Mouse (Mus musculus): ENCODE measurements around the gene Car5a. TPM values are rescaled to one million over a fixed set of nuclear protein-coding genes. Genes with fewer than 3 reads are reported as not detected.

Car5a gene
- polyA plus RNA-seq, 1 experiment from 2014 or later = not detected

GRCm38 (mm10) chr8:121907587-121908248 is 37.0 kb downstream of the Car5a start, which contains the start of gene Slc7a5:
Gene Slc7a5, minus strand, starts transcription at chr8:121907694.
- no peak within 1 kb of the TSS for H3K27ac ChIP-seq (ENCODE audit: low read depth, low read length)
- peak within 1 kb of the TSS; percentile 73 for H3K9ac ChIP-seq (ENCODE audit: low read depth, low read length)
- H3K4me1 ChIP-seq (ENCODE audit: control insufficient read depth, insufficient read depth, low read length) = peaks cover 25% of the 10 kb centered on the region
- under 1% methylated on average over 44 of the region's 61 CpGs for WGBS
- H3K27me3 ChIP-seq (ENCODE audit: control insufficient read depth, insufficient read depth, low read length) = no peaks in the 10 kb centered on the region
- no peaks in the 10 kb centered on the region for H3K9me3 ChIP-seq (ENCODE audit: control insufficient read depth, low read length)
- peak; percentile 92 for ATAC-seq (ENCODE audit: low FRiP score, low TSS enrichment)
- peak within 1 kb of the TSS; percentile 80 for H3K4me3 ChIP-seq (ENCODE audit: low read length)
- H3K36me3 ChIP-seq (ENCODE audit: control insufficient read depth, insufficient read depth, low read length) = no peaks in the 10 kb centered on the region
- peak within 1 kb of the TSS; percentile 97 for H3K4me2 ChIP-seq (replicated peaks; ENCODE audit: low read depth, low read length)

- Histone ChIP-seq H3K9me3 (ENCODE audit: control insufficient read depth, low read length) (no peaks in the 10 kb centered on the region), H3K36me3 (ENCODE audit: control insufficient read depth, insufficient read depth, low read length) (no peaks in the 10 kb centered on the region), H3K4me2 (replicated peaks; ENCODE audit: low read depth, low read length) (peak overlapping the region; percentile 97), H3K27ac (ENCODE audit: low read depth, low read length) (no peak overlapping the region), H3K27me3 (ENCODE audit: control insufficient read depth, insufficient read depth, low read length) (no peaks in the 10 kb centered on the region), H3K4me3 (ENCODE audit: low read length) (peak overlapping the region; percentile 80), H3K9ac (ENCODE audit: low read depth, low read length) (peak overlapping the region; percentile 73), H3K4me1 (ENCODE audit: control insufficient read depth, insufficient read depth, low read length) (peaks cover 34% of the 10 kb centered on the region)
- under 1% methylated on average over 70 of the region's 72 CpGs for WGBS
- peak; percentile 59 for ATAC-seq (ENCODE audit: low FRiP score, low TSS enrichment)
Observed at GRCm38 (mm10) chr8:121906542-121907512, 37.9 kb downstream of the Car5a start.

GRCm38 (mm10) chr8:121905864-121906263 is 38.8 kb downstream of the Car5a start:
- Histone ChIP-seq H3K9me3 (ENCODE audit: control insufficient read depth, low read length) (no peaks in the 10 kb centered on the region), H3K9ac (ENCODE audit: low read depth, low read length) (peak overlapping the region; percentile 73), H3K27me3 (ENCODE audit: control insufficient read depth, insufficient read depth, low read length) (no peaks in the 10 kb centered on the region), H3K36me3 (ENCODE audit: control insufficient read depth, insufficient read depth, low read length) (no peaks in the 10 kb centered on the region), H3K4me2 (replicated peaks; ENCODE audit: low read depth, low read length) (peak overlapping the region; percentile 97), H3K4me3 (ENCODE audit: low read length) (peak overlapping the region; percentile 80), H3K27ac (ENCODE audit: low read depth, low read length) (no peak overlapping the region), H3K4me1 (ENCODE audit: control insufficient read depth, insufficient read depth, low read length) (peaks cover 38% of the 10 kb centered on the region)
- ATAC-seq (ENCODE audit: low FRiP score, low TSS enrichment) = no peak
- WGBS = 17% methylated on average over 5 of the region's 5 CpGs

- 79% methylated on average over 1 of the region's 1 CpGs for WGBS
Observed at GRCm38 (mm10) chr8:121905420-121905819, 39.3 kb downstream of the Car5a start.

GRCm38 (mm10) chr8:121904999-121905398 is 39.7 kb downstream of the Car5a start:
- Histone ChIP-seq H3K9ac (ENCODE audit: low read depth, low read length) (peak overlapping the region; percentile 28; the same call in 1 of the 2 replicates), H3K9me3 (ENCODE audit: control insufficient read depth, low read length) (no peaks in the 10 kb centered on the region), H3K36me3 (ENCODE audit: control insufficient read depth, insufficient read depth, low read length) (no peaks in the 10 kb centered on the region), H3K4me2 (replicated peaks; ENCODE audit: low read depth, low read length) (no peak overlapping the region), H3K4me1 (ENCODE audit: control insufficient read depth, insufficient read depth, low read length) (peaks cover 38% of the 10 kb centered on the region), H3K27me3 (ENCODE audit: control insufficient read depth, insufficient read depth, low read length) (no peaks in the 10 kb centered on the region), H3K27ac (ENCODE audit: low read depth, low read length) (no peak overlapping the region), H3K4me3 (ENCODE audit: low read length) (no peak overlapping the region)
- ATAC-seq (ENCODE audit: low FRiP score, low TSS enrichment) = no peak
- WGBS = 82% methylated on average over 9 of the region's 9 CpGs

More at GRCm38 (mm10) chr8:121905420-121905819, 39.3 kb downstream of the Car5a start:
- Histone ChIP-seq H3K27ac (ENCODE audit: low read depth, low read length) (no peak overlapping the region), H3K4me2 (replicated peaks; ENCODE audit: low read depth, low read length) (peak overlapping the region; percentile 97), H3K9me3 (ENCODE audit: control insufficient read depth, low read length) (no peaks in the 10 kb centered on the region), H3K4me3 (ENCODE audit: low read length) (peak overlapping the region; percentile 80), H3K27me3 (ENCODE audit: control insufficient read depth, insufficient read depth, low read length) (no peaks in the 10 kb centered on the region), H3K36me3 (ENCODE audit: control insufficient read depth, insufficient read depth, low read length) (no peaks in the 10 kb centered on the region), H3K4me1 (ENCODE audit: control insufficient read depth, insufficient read depth, low read length) (peaks cover 38% of the 10 kb centered on the region), H3K9ac (ENCODE audit: low read depth, low read length) (0 out of 2 replicates have a peak overlapping the region, but pooled peaks have one; percentile 73)
- no peak for ATAC-seq (ENCODE audit: low FRiP score, low TSS enrichment)

- 66% methylated on average over 6 of the region's 6 CpGs for whole genome bisulfite sequencing
Observed at GRCm38 (mm10) chr8:121903977-121904376, 40.7 kb downstream of the Car5a start.

GRCm38 (mm10) chr8:121901498-121902236 is 43.0 kb downstream of the Car5a start:
- peak overlapping the region; percentile 33 for H3K27ac ChIP-seq (ENCODE audit: low read depth, low read length)
- no peak overlapping the region for H3K9ac ChIP-seq (ENCODE audit: low read depth, low read length)

More at GRCm38 (mm10) chr8:121903977-121904376, 40.7 kb downstream of the Car5a start:
- no peaks in the 10 kb centered on the region for H3K27me3 ChIP-seq (ENCODE audit: control insufficient read depth, insufficient read depth, low read length)
- no peaks in the 10 kb centered on the region for H3K36me3 ChIP-seq (ENCODE audit: control insufficient read depth, insufficient read depth, low read length)
- no peak overlapping the region for H3K4me3 ChIP-seq (ENCODE audit: low read length)
- H3K9me3 ChIP-seq (ENCODE audit: control insufficient read depth, low read length) = no peaks in the 10 kb centered on the region
- H3K27ac ChIP-seq (ENCODE audit: low read depth, low read length) = no peak overlapping the region
- no peak for ATAC-seq (ENCODE audit: low FRiP score, low TSS enrichment)
- no peak overlapping the region for H3K9ac ChIP-seq (ENCODE audit: low read depth, low read length)
- H3K4me2 ChIP-seq (replicated peaks; ENCODE audit: low read depth, low read length) = no peak overlapping the region
- peaks cover 38% of the 10 kb centered on the region for H3K4me1 ChIP-seq (ENCODE audit: control insufficient read depth, insufficient read depth, low read length)

GRCm38 (mm10) chr8:121899180-121900044 is 45.3 kb downstream of the Car5a start:
- no peak for ATAC-seq (ENCODE audit: low FRiP score, low TSS enrichment)
- H3K36me3 ChIP-seq (ENCODE audit: control insufficient read depth, insufficient read depth, low read length) = peaks cover 6% of the 10 kb centered on the region; the same call in 1 of the 2 replicates
- H3K4me2 ChIP-seq (replicated peaks; ENCODE audit: low read depth, low read length) = no peak overlapping the region
- no peaks in the 10 kb centered on the region for H3K9me3 ChIP-seq (ENCODE audit: control insufficient read depth, low read length)
- H3K27me3 ChIP-seq (ENCODE audit: control insufficient read depth, insufficient read depth, low read length) = no peaks in the 10 kb centered on the region
- peak overlapping the region; percentile 34; the same call in 1 of the 2 replicates for H3K9ac ChIP-seq (ENCODE audit: low read depth, low read length)
- WGBS = 75% methylated on average over 18 of the region's 18 CpGs
- peaks cover 46% of the 10 kb centered on the region for H3K4me1 ChIP-seq (ENCODE audit: control insufficient read depth, insufficient read depth, low read length)
- peak overlapping the region; percentile 96; the same call in 1 of the 2 replicates for H3K27ac ChIP-seq (ENCODE audit: low read depth, low read length)
- H3K4me3 ChIP-seq (ENCODE audit: low read length) = no peak overlapping the region

More at GRCm38 (mm10) chr8:121901498-121902236, 43.0 kb downstream of the Car5a start:
- Histone ChIP-seq H3K9me3 (ENCODE audit: control insufficient read depth, low read length) (no peaks in the 10 kb centered on the region), H3K4me1 (ENCODE audit: control insufficient read depth, insufficient read depth, low read length) (peaks cover 55% of the 10 kb centered on the region), H3K36me3 (ENCODE audit: control insufficient read depth, insufficient read depth, low read length) (no peaks in the 10 kb centered on the region), H3K27me3 (ENCODE audit: control insufficient read depth, insufficient read depth, low read length) (no peaks in the 10 kb centered on the region), H3K4me3 (ENCODE audit: low read length) (no peak overlapping the region), H3K4me2 (replicated peaks; ENCODE audit: low read depth, low read length) (no peak overlapping the region)
- no peak; the same call in 1 of the 2 replicates for ATAC-seq (ENCODE audit: low FRiP score, low TSS enrichment)
- WGBS = 23% methylated on average over 8 of the region's 8 CpGs

Measured in kidney, embryonic 14.5 days (tissue).